Mouse (Mus musculus): ENCODE results near the gene Rab38.

GRCm38 (mm10) chr7:88395745-88396144 is 34.3 kb upstream of the Rab38 start:
- TF ChIP-seq CTCF (IDR thresholded peaks at IDR 0.05; ENCODE audit: low read depth, low read length): no peak
- no peak for TF ChIP-seq POLR2A (IDR thresholded peaks at IDR 0.05; ENCODE audit: borderline replicate concordance, low read depth, low read length)

Measured in bone marrow macrophage, adult 2 months (primary cell).